Mouse (Mus musculus): ENCODE data around the gene Sh2b1. TPM values are rescaled to one million over a fixed set of nuclear protein-coding genes. Genes with fewer than 3 reads are reported as not detected.

Sh2b1 gene
- polyA plus RNA-seq, 1 experiment = 34.7 TPM

GRCm38 (mm10) chr7:126466707-126467106 is 8.5 kb downstream of the Sh2b1 start:
- no peaks in the 10 kb centered on the region for H3K4me1 ChIP-seq (ENCODE audit: control insufficient read depth, insufficient read depth, insufficient read length, low read length)
- H3K27ac ChIP-seq (replicated peaks; ENCODE audit: low read depth, low read length) = no peak overlapping the region
- no peak overlapping the region for H3K4me3 ChIP-seq (ENCODE audit: insufficient read depth, low read depth, low read length)

DNA sequence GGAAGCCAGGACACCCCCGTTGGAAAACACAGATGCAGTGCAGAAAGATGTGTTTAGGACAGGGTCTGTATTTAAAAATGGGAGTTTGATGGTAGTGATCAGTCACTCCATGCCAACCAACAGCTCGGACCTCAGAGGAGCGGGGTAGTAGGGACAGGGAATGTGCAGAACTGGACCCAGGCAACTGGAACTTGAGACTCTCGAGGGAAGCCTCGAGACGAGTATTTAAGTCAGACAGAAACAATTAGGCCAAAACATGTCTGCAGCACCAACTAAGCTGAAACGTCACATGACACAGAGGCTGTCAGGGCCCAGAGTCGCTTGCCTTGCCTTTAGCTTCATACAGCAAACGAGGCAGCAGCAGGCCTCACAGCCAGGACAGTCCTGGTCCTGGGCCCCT is 9.1 kb downstream of the Sh2b1 start:
- Histone ChIP-seq H3K27ac (replicated peaks; ENCODE audit: low read depth, low read length) (no peak overlapping the region), H3K4me3 (ENCODE audit: insufficient read depth, low read depth, low read length) (no peak overlapping the region), H3K4me1 (ENCODE audit: control insufficient read depth, insufficient read depth, insufficient read length, low read length) (no peaks in the 10 kb centered on the region)

DNA sequence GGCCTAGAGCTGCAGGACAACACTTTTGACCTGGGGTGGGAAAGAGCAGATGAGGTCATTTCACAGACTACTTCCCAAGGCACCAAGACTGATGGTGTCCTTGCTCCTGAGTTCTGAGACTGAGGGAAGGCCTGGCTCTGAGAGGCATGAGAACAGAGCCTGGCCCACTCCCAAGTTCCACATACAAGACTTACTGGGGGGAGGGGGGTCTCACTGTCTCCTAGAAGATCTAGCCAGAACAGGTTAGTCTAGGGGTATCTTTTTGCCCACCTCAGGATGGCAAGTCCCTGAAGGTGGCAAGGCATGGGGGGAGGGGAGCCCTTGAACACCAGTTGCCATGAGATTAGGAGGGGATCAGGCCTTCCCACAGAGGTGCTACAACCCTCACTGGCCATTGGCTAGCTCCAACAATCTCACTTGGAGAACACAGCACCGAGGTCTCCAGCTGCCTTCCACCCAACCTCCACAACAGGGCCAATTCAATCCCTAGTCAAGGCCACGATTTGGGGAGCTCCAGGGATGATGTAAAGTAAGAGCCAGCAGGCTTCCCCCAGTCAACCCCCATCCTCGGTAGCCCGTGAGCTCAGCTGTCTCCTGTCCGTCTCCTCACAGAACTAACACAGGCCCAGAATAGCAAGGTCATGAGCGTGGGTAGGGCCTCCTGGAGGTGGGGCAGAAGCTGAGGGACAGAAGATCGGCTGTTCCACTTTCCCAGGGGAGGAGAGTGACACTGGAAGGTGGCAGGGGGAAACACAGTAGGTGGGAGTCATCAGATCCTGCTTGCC is 9.8 kb downstream of the Sh2b1 start:
- Histone ChIP-seq H3K4me1 (ENCODE audit: control insufficient read depth, insufficient read depth, insufficient read length, low read length) (no peaks in the 10 kb centered on the region), H3K27ac (replicated peaks; ENCODE audit: low read depth, low read length) (no peak overlapping the region; the same call in 1 of the 2 replicates), H3K4me3 (ENCODE audit: insufficient read depth, low read depth, low read length) (no peak overlapping the region)

GRCm38 (mm10) chr7:126464836-126465235 is 10.4 kb downstream of the Sh2b1 start:
- Histone ChIP-seq H3K4me3 (ENCODE audit: insufficient read depth, low read depth, low read length) (no peak overlapping the region), H3K4me1 (ENCODE audit: control insufficient read depth, insufficient read depth, insufficient read length, low read length) (no peaks in the 10 kb centered on the region), H3K27ac (replicated peaks; ENCODE audit: low read depth, low read length) (no peak overlapping the region)

DNA sequence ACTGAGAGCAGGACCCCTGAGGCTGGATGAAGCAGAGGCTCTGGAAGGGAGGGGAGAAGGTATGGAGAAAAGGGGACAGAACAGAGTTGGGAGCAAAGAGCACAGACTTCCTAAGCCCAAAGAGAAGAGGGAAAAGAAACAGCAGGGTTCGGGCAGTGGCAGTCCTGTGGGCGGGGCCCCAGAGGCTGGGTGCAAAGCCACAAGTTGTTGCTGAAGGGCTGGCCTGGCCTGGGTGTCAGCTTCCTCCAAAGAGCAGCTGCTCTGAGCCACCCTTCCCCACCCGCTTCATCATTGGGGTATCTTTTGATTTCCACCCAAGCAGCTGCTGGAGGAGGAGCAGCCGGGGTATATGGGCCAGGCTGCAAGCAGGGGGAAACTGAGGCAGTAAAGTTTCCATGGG is 11.1 kb downstream of the Sh2b1 start:
- Histone ChIP-seq H3K4me1 (ENCODE audit: control insufficient read depth, insufficient read depth, insufficient read length, low read length) (no peaks in the 10 kb centered on the region), H3K4me3 (ENCODE audit: insufficient read depth, low read depth, low read length) (no peak overlapping the region), H3K27ac (replicated peaks; ENCODE audit: low read depth, low read length) (no peak overlapping the region)

DNA sequence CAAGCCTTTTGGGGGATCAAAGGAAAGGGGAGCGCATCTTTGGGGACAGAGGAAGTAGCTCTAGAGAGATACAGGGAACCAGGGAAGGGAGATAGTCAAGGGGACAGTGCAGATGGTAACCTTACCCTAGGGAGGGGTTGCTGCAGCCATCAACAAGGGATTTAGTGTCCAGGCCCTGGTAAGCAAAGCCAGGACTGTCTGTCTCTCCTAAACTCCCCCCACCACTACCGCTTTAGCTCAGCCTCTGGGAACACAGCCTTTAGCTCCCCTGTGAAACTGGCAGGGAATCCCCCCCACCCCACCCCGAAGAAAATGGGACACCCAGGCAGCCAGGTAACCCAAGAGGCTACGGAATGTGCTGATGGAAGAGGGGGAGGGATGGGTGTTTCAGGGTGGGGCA is 11.7 kb downstream of the Sh2b1 start:
- Histone ChIP-seq H3K4me1 (ENCODE audit: control insufficient read depth, insufficient read depth, insufficient read length, low read length) (no peaks in the 10 kb centered on the region), H3K27ac (replicated peaks; ENCODE audit: low read depth, low read length) (no peak overlapping the region), H3K4me3 (ENCODE audit: insufficient read depth, low read depth, low read length) (no peak overlapping the region)

- H3K27ac ChIP-seq (replicated peaks; ENCODE audit: low read depth, low read length) = no peak within 1 kb of the TSS
- no peaks in the 10 kb centered on the region for H3K4me1 ChIP-seq (ENCODE audit: control insufficient read depth, insufficient read depth, insufficient read length, low read length)
- no peak within 1 kb of the TSS; the same call in 1 of the 2 replicates for H3K4me3 ChIP-seq (ENCODE audit: insufficient read depth, low read depth, low read length)
Observed at GRCm38 (mm10) chr7:126463004-126463403, 12.2 kb downstream of the Sh2b1 start, which contains the start of gene Atp2a1. Gene Atp2a1, minus strand, starts transcription at chr7:126463108.

- Histone ChIP-seq H3K4me3 (ENCODE audit: insufficient read depth, low read depth, low read length) (no peak overlapping the region; the same call in 1 of the 2 replicates), H3K27ac (replicated peaks; ENCODE audit: low read depth, low read length) (no peak overlapping the region), H3K4me1 (ENCODE audit: control insufficient read depth, insufficient read depth, insufficient read length, low read length) (no peaks in the 10 kb centered on the region)
Observed at GRCm38 (mm10) chr7:126461626-126462025, 13.6 kb downstream of the Sh2b1 start.

GRCm38 (mm10) chr7:126460623-126461399 is 14.4 kb downstream of the Sh2b1 start:
- no peak overlapping the region for H3K27ac ChIP-seq (replicated peaks; ENCODE audit: low read depth, low read length)
- no peaks in the 10 kb centered on the region for H3K4me1 ChIP-seq (ENCODE audit: control insufficient read depth, insufficient read depth, insufficient read length, low read length)
- H3K4me3 ChIP-seq (ENCODE audit: insufficient read depth, low read depth, low read length) = no peak overlapping the region

- Histone ChIP-seq H3K4me1 (ENCODE audit: control insufficient read depth, insufficient read depth, insufficient read length, low read length) (no peaks in the 10 kb centered on the region), H3K4me3 (ENCODE audit: insufficient read depth, low read depth, low read length) (no peak overlapping the region), H3K27ac (replicated peaks; ENCODE audit: low read depth, low read length) (no peak overlapping the region)
Observed at GRCm38 (mm10) chr7:126458844-126459618, 16.2 kb downstream of the Sh2b1 start.

DNA sequence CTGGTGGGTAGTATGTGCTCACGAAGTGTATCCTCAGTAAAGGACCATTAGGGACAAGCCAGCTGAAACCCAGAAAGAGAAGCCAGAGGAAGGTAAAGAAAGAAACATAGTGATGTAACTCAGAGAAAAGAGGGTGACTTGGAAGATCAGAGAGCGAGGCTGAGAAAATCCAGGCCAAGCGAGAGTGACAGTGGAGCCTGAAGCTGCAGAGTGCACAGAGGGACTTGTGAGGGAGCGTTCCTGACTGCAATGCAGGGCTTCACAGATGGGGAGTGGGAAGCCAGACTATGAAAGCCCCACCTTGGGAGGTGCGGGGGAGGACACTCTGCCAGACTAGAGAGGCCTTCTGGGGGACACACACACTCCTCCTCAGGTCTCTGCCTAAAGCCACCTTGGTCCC is 17.0 kb downstream of the Sh2b1 start:
- Histone ChIP-seq H3K27ac (replicated peaks; ENCODE audit: low read depth, low read length) (no peak overlapping the region), H3K4me3 (ENCODE audit: insufficient read depth, low read depth, low read length) (no peak overlapping the region), H3K4me1 (ENCODE audit: control insufficient read depth, insufficient read depth, insufficient read length, low read length) (no peaks in the 10 kb centered on the region)

DNA sequence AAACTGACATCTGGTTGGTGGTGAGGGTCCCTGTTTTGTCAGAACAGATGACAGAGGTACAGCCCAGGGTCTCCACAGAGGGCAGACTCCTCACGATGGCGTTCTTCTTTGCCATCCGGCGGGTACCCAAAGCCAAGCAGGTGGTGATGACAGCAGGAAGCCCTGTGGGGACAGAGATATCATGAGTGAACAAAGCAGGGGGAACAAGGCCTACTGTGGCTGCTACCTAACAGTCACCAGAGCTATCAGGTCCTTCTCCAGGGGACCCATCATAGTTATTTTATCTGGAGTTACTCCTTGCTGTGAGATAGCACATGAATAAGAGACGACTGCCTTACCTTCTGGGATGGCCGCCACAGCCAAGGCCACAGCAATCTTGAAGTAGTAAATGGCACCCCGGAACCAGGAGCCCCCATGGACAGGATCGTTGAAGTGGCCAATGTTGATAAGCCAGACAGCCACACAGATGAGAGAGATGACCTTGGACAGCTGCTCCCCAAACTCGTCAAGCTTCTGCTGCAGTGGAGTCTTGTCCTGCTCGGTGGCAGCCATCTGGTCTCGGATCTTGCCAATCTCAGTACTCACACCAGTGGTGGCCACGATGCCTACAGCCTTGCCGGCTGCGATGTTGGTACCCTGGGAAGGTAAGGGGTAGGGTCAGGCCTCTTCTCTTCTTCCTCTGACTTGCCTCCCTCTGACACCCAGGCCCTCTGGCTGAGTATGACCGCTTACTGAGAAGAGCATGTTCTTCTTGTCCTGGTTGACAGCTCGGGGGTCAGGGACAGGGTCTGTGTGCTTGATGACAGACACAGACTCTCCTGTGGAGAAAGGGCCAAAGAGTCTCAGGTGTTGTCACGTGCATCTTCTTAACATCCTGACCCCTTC is 18.6 kb downstream of the Sh2b1 start:
- no peak overlapping the region for H3K4me3 ChIP-seq (ENCODE audit: insufficient read depth, low read depth, low read length)
- no peaks in the 10 kb centered on the region for H3K4me1 ChIP-seq (ENCODE audit: control insufficient read depth, insufficient read depth, insufficient read length, low read length)
- H3K27ac ChIP-seq (replicated peaks; ENCODE audit: low read depth, low read length) = no peak overlapping the region

- no peaks in the 10 kb centered on the region for H3K4me1 ChIP-seq (ENCODE audit: control insufficient read depth, insufficient read depth, insufficient read length, low read length)
- no peak overlapping the region for H3K27ac ChIP-seq (replicated peaks; ENCODE audit: low read depth, low read length)
- no peak overlapping the region for H3K4me3 ChIP-seq (ENCODE audit: insufficient read depth, low read depth, low read length)
Observed at GRCm38 (mm10) chr7:126455242-126455641, 20.0 kb downstream of the Sh2b1 start.

- no peak overlapping the region for H3K4me3 ChIP-seq (ENCODE audit: insufficient read depth, low read depth, low read length)
- no peak overlapping the region for H3K27ac ChIP-seq (replicated peaks; ENCODE audit: low read depth, low read length)
- H3K4me1 ChIP-seq (ENCODE audit: control insufficient read depth, insufficient read depth, insufficient read length, low read length) = no peaks in the 10 kb centered on the region
Observed at GRCm38 (mm10) chr7:126453861-126454260, 21.4 kb downstream of the Sh2b1 start.

Measured in brown adipose tissue, adult 24 weeks (tissue).